Mouse (Mus musculus) small intestine, adult 2 months (tissue): Measurements from ENCODE around the gene Olfr1442.

Experiments used
- CTCF ChIP-seq: fragments of 200-500 bp; IDR thresholded peaks from 2 replicates; pipeline ENCODE4 v1.5.1; 2012; ENCODE audit warnings: low read depth, mild to moderate bottlenecking, control low read depth, inconsistent platforms, low read length, moderate library complexity, mixed read lengths; ENCODE audit not compliant: insufficient replicate concordance, insufficient read length; ENCODE audit errors: extremely low read depth
- POLR2A ChIP-seq: fragments of 200-500 bp; IDR thresholded peaks from 2 replicates; pipeline ENCODE4 v1.6.1; 2012; ENCODE audit warnings: low read depth, mild to moderate bottlenecking, control low read depth, inconsistent platforms, low read length, moderate library complexity

- TF ChIP-seq POLR2A (no peak), CTCF (no peak)
Measured at GRCm38 (mm10) chr19:12696221-12696620, 26.0 kb downstream of the Olfr1442 start.
